14 mouse cellular contexts compared by ENCODE assay signal in genomic region chr19:23351808-23352491, GRCm38 (mm10).
DNase-seq lines count a peak whose midpoint lies in the region; ATAC-seq and TF ChIP-seq lines count a peak whose summit lies in the region.
"Had no signal": no experiment of that assay in that cellular context is flagged by ENCODE, and none has a peak within 500 bp of the region (broad histone marks: within the 10 kb centered on the region; RNA-seq: fewer than 3 reads in every experiment).

No protein-coding gene starts in this region.

- no peak for TF ChIP-seq POLR2A in lung, adult 2 months (IDR thresholded peaks at IDR 0.05; ENCODE audit: borderline replicate concordance, extremely low read depth, low read depth, low read length)

- peak; percentile 53; the same call in 1 of the 2 replicates for ATAC-seq in stomach, embryonic 16.5 days (ENCODE audit: insufficient read depth, low FRiP score)

- DNase-seq in cerebellum, postnatal 10 days = peak; percentile 52 to 61
- DNase-seq in cerebellum, adult 8-10 months = no peak
- DNase-seq in lung, adult 18-20 months = peak; percentile 32 to 36
- DNase-seq in lung, adult 2 months = no peak
- DNase-seq in kidney, postnatal 36 days = peak; percentile 11 to 25
- DNase-seq in frontal cortex, postnatal 36 days (ENCODE audit: low spot score in 2 of 2) = no peak
- DNase-seq in layer of hippocampus, postnatal 25 days (ENCODE audit: extremely low spot score in 1 of 2, low spot score in 1 of 2) = no peak
- DNase-seq: adrenal gland, adult 8-10 months; cerebellum, adult 2 months; right cerebral cortex, postnatal 4 days had no signal

- no peaks in the 10 kb centered on the region for H3K27me3 ChIP-seq in stomach, embryonic 16.5 days (ENCODE audit: control insufficient read depth, insufficient read depth, low read length)
- H3K27me3 ChIP-seq: midbrain, embryonic 12.5 days; neural tube, embryonic 13.5 days had no signal

- no peaks in the 10 kb centered on the region for H3K9me3 ChIP-seq in stomach, embryonic 16.5 days (replicated peaks; ENCODE audit: control insufficient read depth, low read length)
- H3K9me3 ChIP-seq: midbrain, embryonic 12.5 days; neural tube, embryonic 13.5 days had no signal

- no peak overlapping the region for H3K9ac ChIP-seq in stomach, embryonic 16.5 days (ENCODE audit: low read length)
- H3K9ac ChIP-seq: midbrain, embryonic 12.5 days; neural tube, embryonic 13.5 days had no signal

- no peak overlapping the region; the same call in 1 of the 2 replicates for H3K27ac ChIP-seq in stomach, embryonic 16.5 days (ENCODE audit: low read length)
- H3K27ac ChIP-seq: midbrain, embryonic 12.5 days; neural tube, embryonic 13.5 days had no signal

- WGBS in lung, adult 2 months = 69% methylated on average over 13 of the region's 13 CpGs
- WGBS in stomach, embryonic 16.5 days = 50% methylated on average over 13 of the region's 13 CpGs

- TF ChIP-seq CTCF in lung, adult 2 months (IDR thresholded peaks at IDR 0.05; ENCODE audit: insufficient read depth, low read length) = no peak

- H3K4me3 ChIP-seq in lung, adult 2 months (replicated peaks; ENCODE audit: extremely low read depth, low read depth, low read length) = no peak overlapping the region
- no peak overlapping the region for H3K4me3 ChIP-seq in stomach, embryonic 16.5 days (replicated peaks; ENCODE audit: low read length)
- H3K4me3 ChIP-seq: erythroblast, embryonic 14.5 days; midbrain, embryonic 12.5 days; neural tube, embryonic 13.5 days had no signal

- no peak overlapping the region for H3K4me2 ChIP-seq in stomach, embryonic 16.5 days (ENCODE audit: low read depth, low read length)
- H3K4me2 ChIP-seq: midbrain, embryonic 12.5 days; neural tube, embryonic 13.5 days had no signal

- peaks cover 2% of the 10 kb centered on the region for H3K4me1 ChIP-seq in lung, adult 2 months (ENCODE audit: control insufficient read depth, insufficient read depth, low read length)
- H3K4me1 ChIP-seq in stomach, embryonic 16.5 days (ENCODE audit: control insufficient read depth, insufficient read depth, low read length) = peaks cover 14% of the 10 kb centered on the region
- H3K4me1 ChIP-seq: midbrain, embryonic 12.5 days had no signal

- H3K36me3 ChIP-seq in stomach, embryonic 16.5 days (ENCODE audit: control insufficient read depth, insufficient read depth, low read length) = no peaks in the 10 kb centered on the region
- H3K36me3 ChIP-seq: midbrain, embryonic 12.5 days; neural tube, embryonic 13.5 days had no signal

Comparison
In these comparisons a context has a peak if more than half of its experiments do, and no peak if none do; other contexts are left out.
1. DNase-seq: peak in cerebellum, postnatal 10 days (2 of 2), lung, adult 18-20 months (2 of 2) and kidney, postnatal 36 days (2 of 2); none in cerebellum, adult 8-10 months (single experiment), lung, adult 2 months (single experiment), frontal cortex, postnatal 36 days (0 of 2) and layer of hippocampus, postnatal 25 days (0 of 2).